Mouse (Mus musculus): ENCODE results near the gene Slc17a6. TPM values are rescaled to one million over a fixed set of nuclear protein-coding genes. Genes with fewer than 3 reads are reported as not detected.
"Not testable (repeated sequence)": the region's sequence is repeated elsewhere in the genome, so short reads cannot be mapped to it uniquely, and the experiment has no call there.

Gene Slc17a6
- total RNA-seq, 1 experiment from 2014 or later, result not detected

GRCm38 (mm10) chr7:51632543-51633229 lies 10.9 kb downstream of the Slc17a6 start:
- ATAC-seq (replicated peaks in 1 of 2; ENCODE audit: insufficient read depth in 1 of 2, low FRiP score in 2 of 2, low TSS enrichment in 1 of 2, low read depth in 1 of 2, poor library complexity in 2 of 2, severe bottlenecking in 2 of 2), result no peak

DNA sequence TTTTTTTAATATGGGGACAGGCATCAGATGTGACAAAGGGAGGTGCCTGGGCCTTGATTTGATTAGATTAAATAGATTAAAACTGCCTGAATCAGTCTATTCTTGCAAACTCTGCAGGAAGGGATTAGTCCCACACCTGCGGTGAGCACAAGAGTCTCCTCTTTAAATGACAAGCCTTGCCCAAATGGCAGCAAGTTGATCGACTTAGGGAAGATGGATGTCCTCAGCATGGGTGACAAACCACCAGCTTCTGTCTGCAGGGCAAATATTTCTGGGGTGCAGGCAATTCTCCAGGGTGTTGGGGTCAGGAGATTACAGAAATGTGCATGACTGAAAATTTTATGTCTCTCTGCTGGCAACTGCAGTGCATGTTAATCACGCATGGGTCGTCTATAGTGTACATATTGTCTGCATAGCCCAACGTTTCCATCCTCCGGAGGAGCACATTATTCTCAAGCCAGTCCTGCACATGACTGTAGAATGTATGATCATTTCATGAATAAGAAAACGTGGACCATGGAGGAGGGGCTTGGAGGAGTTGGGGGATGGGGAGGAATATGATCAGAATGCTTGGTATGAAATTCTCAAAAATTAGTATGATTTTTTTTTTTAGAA lies 11.5 kb downstream of the Slc17a6 start:
- no peak for ATAC-seq (replicated peaks in 1 of 2; ENCODE audit: insufficient read depth in 1 of 2, low FRiP score in 2 of 2, low TSS enrichment in 1 of 2, low read depth in 1 of 2, poor library complexity in 2 of 2, severe bottlenecking in 2 of 2)

DNA sequence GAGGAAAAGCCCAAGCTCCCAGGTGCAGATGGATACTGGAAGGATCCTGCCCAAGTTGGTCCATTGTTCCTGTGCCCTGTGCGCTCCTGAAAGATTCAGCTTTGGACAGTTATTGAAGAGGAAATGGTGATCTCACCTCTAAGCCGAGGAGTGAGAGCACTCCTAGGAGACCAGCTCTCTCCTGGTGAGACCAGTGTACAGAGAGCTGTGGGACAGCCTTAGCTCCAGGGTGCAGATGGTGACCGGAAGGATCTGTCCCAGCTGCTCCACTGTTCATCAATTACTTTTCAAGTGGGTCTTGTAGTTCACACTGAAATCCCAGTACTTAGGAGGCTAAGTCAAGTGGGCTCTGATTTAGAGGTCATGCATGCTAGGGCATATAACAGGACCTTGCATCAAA lies 35.3 kb downstream of the Slc17a6 start:
- ATAC-seq (replicated peaks in 1 of 2; ENCODE audit: insufficient read depth in 1 of 2, low FRiP score in 2 of 2, low TSS enrichment in 1 of 2, low read depth in 1 of 2, poor library complexity in 2 of 2, severe bottlenecking in 2 of 2), result no peak

DNA sequence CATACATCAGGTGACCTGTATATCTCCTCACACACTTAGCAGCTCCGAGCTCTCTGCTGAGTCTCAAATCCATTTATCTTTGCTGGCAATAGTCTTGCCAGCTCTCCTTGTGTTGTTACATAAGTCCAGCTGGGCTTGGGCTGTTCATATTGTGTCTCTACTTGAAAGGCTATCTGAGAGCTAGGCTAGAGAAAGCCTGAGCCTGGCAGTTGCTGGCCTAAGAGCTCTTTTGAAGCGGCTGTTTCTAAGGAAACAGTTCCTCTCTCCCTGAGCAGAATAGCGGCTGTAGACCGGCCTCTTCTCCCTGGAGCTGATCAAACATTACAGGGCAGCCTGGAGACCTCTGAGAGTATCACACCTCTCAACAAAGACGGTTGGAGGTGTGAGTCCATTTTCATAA lies 40.6 kb downstream of the Slc17a6 start:
- no peak for ATAC-seq (replicated peaks in 1 of 2; ENCODE audit: insufficient read depth in 1 of 2, low FRiP score in 2 of 2, low TSS enrichment in 1 of 2, low read depth in 1 of 2, poor library complexity in 2 of 2, severe bottlenecking in 2 of 2)

DNA sequence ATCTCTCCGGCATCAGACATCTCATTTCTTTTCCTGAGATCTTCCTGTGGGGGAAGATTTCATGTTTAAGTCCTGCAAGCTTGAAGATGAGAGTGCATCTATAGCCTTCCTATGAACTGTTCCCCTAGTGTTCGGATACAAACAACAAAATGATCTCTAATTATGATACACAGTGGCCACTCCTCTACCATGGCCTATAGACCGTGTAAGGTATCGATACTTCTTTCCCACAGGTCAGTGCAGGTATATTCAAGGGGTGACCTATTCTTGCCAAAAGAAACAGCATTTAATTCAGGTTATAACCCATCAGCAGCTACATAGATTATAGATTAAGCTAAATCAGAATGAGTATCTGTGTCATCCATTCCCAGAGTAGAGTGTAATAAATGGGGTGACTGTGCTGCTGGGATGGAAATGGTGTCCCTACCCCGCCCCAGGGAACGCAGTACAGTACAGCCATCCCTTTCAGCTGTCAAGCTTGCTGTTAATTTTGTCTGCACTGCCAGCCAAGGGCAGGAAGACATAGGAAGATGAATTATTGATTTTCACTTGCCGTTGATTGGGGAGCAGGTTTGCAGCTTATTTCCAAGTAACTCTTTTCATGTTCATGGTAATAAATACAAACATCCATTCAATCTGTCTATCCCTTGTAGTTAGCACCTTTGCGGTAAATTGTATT lies 71.9 kb downstream of the Slc17a6 start:
- no peak for ATAC-seq (replicated peaks in 1 of 2; ENCODE audit: insufficient read depth in 1 of 2, low FRiP score in 2 of 2, low TSS enrichment in 1 of 2, low read depth in 1 of 2, poor library complexity in 2 of 2, severe bottlenecking in 2 of 2)

DNA sequence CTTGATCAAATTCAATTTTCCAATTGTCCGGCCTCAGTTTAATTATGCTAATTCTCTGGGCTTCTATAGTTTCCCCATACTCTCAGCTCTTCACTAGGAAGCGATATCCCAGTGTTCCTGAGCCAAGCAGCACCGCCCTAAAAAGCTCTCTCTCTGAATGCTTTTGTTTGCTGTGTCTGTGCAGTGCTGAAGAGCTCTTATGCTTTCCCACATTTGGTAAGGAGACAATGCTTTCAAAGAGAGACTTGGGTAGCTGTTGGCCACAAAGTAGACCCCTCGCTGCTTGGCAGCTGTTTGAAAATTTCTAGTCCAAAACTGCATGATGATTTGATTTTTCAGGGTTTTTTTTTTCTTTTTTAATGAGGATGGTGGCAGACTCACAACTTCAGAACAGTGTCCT lies 72.6 kb downstream of the Slc17a6 start:
- no peak for ATAC-seq (replicated peaks in 1 of 2; ENCODE audit: insufficient read depth in 1 of 2, low FRiP score in 2 of 2, low TSS enrichment in 1 of 2, low read depth in 1 of 2, poor library complexity in 2 of 2, severe bottlenecking in 2 of 2)

GRCm38 (mm10) chr7:51709508-51709907 lies 87.7 kb downstream of the Slc17a6 start:
- no peak for ATAC-seq (replicated peaks in 1 of 2; ENCODE audit: insufficient read depth in 1 of 2, low FRiP score in 2 of 2, low TSS enrichment in 1 of 2, low read depth in 1 of 2, poor library complexity in 2 of 2, severe bottlenecking in 2 of 2)

GRCm38 (mm10) chr7:51710346-51710745 lies 88.5 kb downstream of the Slc17a6 start:
- ATAC-seq (replicated peaks in 1 of 2; ENCODE audit: insufficient read depth in 1 of 2, low FRiP score in 2 of 2, low TSS enrichment in 1 of 2, low read depth in 1 of 2, poor library complexity in 2 of 2, severe bottlenecking in 2 of 2), result not testable (repeated sequence)

DNA sequence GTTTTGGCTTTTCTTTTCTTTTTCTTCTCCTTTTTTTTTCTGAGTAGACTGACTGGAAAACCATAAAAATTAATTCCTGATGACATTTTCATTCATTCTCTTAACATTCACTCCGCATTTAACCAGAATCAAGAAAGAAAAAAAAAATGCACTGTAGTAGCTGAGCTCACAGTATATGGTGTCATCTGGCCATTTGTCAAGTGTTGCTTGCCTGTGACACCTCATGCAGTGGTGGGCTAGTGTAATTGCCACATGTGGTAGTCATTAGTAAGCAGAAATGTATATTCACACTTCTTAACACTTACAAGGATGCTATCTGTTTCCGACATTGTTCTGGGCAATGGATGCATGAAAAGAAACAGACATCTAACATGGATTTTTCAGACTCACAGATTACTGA lies 94.0 kb downstream of the Slc17a6 start:
- ATAC-seq (replicated peaks in 1 of 2; ENCODE audit: insufficient read depth in 1 of 2, low FRiP score in 2 of 2, low TSS enrichment in 1 of 2, low read depth in 1 of 2, poor library complexity in 2 of 2, severe bottlenecking in 2 of 2), result no peak

Other genes starting within 250 kb of the Slc17a6 start
- gene Ano5, start 111.0 kb upstream of the Slc17a6 start, total RNA-seq (2017), result not detected in 2 replicates
- gene Gas2, start 240.0 kb downstream of the Slc17a6 start, total RNA-seq (2017), result 4.6 and 7.4 TPM in 2 replicates
- 6.6 and 8.2 TPM in 2 replicates for gene Fancf, start 240.3 kb downstream of the Slc17a6 start, total RNA-seq (2017)

Measured in hematopoietic stem cell, adult 5-6 weeks (primary cell).